Mouse (Mus musculus) kidney, embryonic 15.5 days (tissue): ENCODE results near the gene Cited4. TPM values are rescaled to one million over a fixed set of nuclear protein-coding genes. Genes with fewer than 3 reads are reported as not detected.

ENCODE experiments used
- ATAC-seq: fragments of 200-750 bp; cut with Nextera tagmentation; replicated peaks from 2 replicates; pipeline ENCODE4 v1.8.0; 2017; ENCODE audit warnings: moderate TSS enrichment; ENCODE audit not compliant: low FRiP score
- H3K27ac ChIP-seq: fragments of 300-500 bp; sonication (generic); 2 replicates; pipeline ENCODE4 v1.5.1; 2015; ENCODE audit warnings: mild to moderate bottlenecking, inconsistent platforms
- H3K27me3 ChIP-seq: fragments of 300-500 bp; sonication (generic); 2 replicates; pipeline ENCODE4 v1.6.1; 2015; ENCODE audit warnings: inconsistent platforms
- H3K36me3 ChIP-seq: fragments of 300-500 bp; sonication (generic); 2 replicates; pipeline ENCODE4 v1.6.1; 2015; ENCODE audit warnings: inconsistent platforms
- H3K4me1 ChIP-seq: fragments of 300-500 bp; sonication (generic); 2 replicates; pipeline ENCODE4 v1.6.1; 2015; ENCODE audit warnings: inconsistent platforms
- H3K4me2 ChIP-seq: fragments of 300-500 bp; sonication (generic); 2 replicates; pipeline ENCODE4 v1.6.1; 2015; ENCODE audit warnings: moderate library complexity, mild to moderate bottlenecking, inconsistent platforms
- H3K4me3 ChIP-seq: fragments of 300-500 bp; sonication (generic); replicated peaks from 2 replicates; pipeline ENCODE4 v1.5.1; 2015; ENCODE audit warnings: mild to moderate bottlenecking, inconsistent platforms
- H3K9ac ChIP-seq: fragments of 300-500 bp; sonication (generic); 2 replicates; pipeline ENCODE4 v1.6.1; 2015; ENCODE audit warnings: mild to moderate bottlenecking, inconsistent platforms
- H3K9me3 ChIP-seq: fragments of 300-500 bp; sonication (generic); replicated peaks from 2 replicates; pipeline ENCODE4 v1.6.1; 2016; ENCODE audit warnings: inconsistent platforms
- WGBS: fragments of 180-500 bp; shearing (Covaris S2); methylation state at CpG from one replicate; pipeline ENCODE4 v1.1.7; 2015; ENCODE audit warnings: mixed read lengths; 5-methylcytosine and 5-hydroxymethylcytosine counted together
- polyA plus RNA-seq: library from polyadenylated mRNA; unstranded; fragments of >200 nt; fragmentation: Nextera tagmentation; extraction: Ambion mirVana; gene quantifications from 2 replicates; pipeline ENCODE4 v1.2.1, GENCODE M21; 2015

Cited4 gene
- polyA plus RNA-seq, 1 experiment from 2014 or later = 12.9 TPM

DNA sequence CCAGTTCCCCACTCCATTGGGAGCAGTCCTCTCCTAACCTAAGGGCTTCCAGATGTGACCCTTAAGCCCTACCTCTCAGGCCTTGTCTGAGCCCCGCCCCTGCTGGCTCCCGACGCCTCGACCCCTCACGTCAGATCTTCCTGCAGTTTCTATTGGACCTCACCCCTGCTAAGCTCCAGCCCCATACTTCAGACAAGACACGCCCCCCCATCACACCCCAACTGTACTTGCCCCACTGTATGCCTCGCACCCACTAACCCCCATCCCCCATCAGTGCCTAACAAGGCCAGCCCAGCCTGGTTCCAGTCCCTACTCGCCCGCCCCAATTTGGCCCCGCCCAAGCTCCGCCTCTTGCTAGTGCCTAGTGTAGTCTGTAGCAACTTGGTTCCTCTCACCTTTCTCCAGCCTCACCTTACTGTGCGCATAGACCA lies 49.8 kb downstream of the Cited4 start:
- Histone ChIP-seq H3K27ac (no peak overlapping the region), H3K9me3 (no peaks in the 10 kb centered on the region), H3K4me1 (peaks cover 24% of the 10 kb centered on the region), H3K9ac (0 out of 2 replicates have a peak overlapping the region, but pooled peaks have one; percentile 14), H3K27me3 (peaks cover 43% of the 10 kb centered on the region), H3K4me2 (peak overlapping the region; percentile 84), H3K4me3 (peak overlapping the region; percentile 43), H3K36me3 (no peaks in the 10 kb centered on the region)
- ATAC-seq = peak; percentile 73
- 3% methylated on average over 12 of the region's 12 CpGs for WGBS

DNA sequence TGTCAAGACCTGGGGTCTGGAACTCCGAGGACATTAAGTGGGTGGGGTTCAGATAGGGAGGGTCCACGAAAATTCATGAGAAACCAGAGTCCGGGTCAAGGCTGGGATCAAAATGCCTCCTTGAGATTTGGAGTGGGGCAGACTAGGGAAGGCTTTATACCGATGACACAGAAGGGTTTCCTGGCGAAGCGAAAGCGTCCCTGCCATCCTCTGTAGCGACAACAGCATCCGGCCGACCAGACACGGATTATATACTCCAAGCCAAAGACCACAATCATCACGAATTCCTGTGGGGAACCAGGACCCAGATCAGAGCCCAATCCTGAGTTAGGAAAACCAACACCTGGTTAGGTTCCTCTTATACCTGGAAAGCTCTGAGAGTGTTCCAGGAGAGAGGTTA lies 50.4 kb downstream of the Cited4 start:
- peaks cover 43% of the 10 kb centered on the region for H3K27me3 ChIP-seq
- H3K9ac ChIP-seq = no peak overlapping the region
- H3K4me1 ChIP-seq = peaks cover 21% of the 10 kb centered on the region
- no peaks in the 10 kb centered on the region for H3K36me3 ChIP-seq
- H3K4me3 ChIP-seq = peak overlapping the region; percentile 43
- peak; percentile 8; the same call in 1 of the 2 replicates for ATAC-seq
- H3K9me3 ChIP-seq = no peaks in the 10 kb centered on the region
- H3K4me2 ChIP-seq = peak overlapping the region; percentile 84
- WGBS = 20% methylated on average over 12 of the region's 12 CpGs
- H3K27ac ChIP-seq = no peak overlapping the region

Other genes starting within 250 kb of the Cited4 start
- not detected in 2 replicates for gene Slfnl1, start 134.3 kb upstream of the Cited4 start, polyA plus RNA-seq
- 83.1 and 84.0 TPM in 2 replicates for gene Ctps, start 96.3 kb upstream of the Cited4 start, polyA plus RNA-seq
- not detected in 2 replicates for gene Gm8439, start 77.8 kb upstream of the Cited4 start, polyA plus RNA-seq
- gene Kcnq4, start 82.0 kb downstream of the Cited4 start, polyA plus RNA-seq = 0.89 and 1.4 TPM in 2 replicates
- 112 and 115 TPM in 2 replicates for gene Nfyc, start 165.0 kb downstream of the Cited4 start, polyA plus RNA-seq
- 0.54 and 1.2 TPM in 2 replicates for gene Rims3, start 188.2 kb downstream of the Cited4 start, polyA plus RNA-seq